Mouse (Mus musculus): ENCODE data around the gene Scaf4.

DNA sequence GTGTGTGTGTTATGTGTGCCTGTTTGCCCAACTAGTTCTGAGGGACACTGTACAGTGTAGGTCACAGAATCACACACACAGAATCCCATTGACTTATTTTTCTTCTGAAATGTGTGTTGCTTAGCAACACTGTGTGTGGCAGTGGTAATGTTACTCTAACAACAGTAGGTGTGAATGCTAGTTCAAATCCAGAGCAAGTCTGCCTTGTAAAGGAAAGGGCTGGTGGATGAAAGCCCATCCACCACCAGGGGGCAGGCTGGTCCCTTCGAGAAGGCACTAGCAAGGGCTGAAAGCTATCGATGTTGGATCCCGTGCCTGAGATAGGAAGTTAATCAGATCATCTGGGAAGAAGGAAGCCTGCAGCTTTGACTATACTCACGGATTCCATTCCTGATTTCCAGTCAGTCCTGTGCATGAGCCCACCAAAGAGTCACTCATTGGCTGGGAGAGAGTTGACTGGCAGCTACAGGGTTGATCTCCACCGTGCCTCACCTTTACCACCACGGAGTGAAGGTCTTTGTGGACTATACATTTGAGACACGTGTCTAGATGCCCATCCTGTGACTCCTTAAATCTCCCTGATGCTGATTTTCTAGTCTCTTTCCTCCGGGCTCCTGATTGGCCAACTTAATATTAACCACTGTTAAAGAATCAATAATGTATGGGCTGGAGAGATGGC, 38.7 kb upstream of the Scaf4 start:
- TF ChIP-seq CTCF (IDR thresholded peaks at IDR 0.05): peak; percentile 95
- TF ChIP-seq EP300 (IDR thresholded peaks at IDR 0.05): no peak

Measured in lung, postnatal 0 days (tissue).